Mouse (Mus musculus) ovary, postnatal 10 days (tissue): ENCODE data around the gene Meltf.
A peak's percentile ranks its signal among the peaks of the same experiment; 100 is the strongest.

Experiments
- DNase-seq: peaks from one replicate; pipeline ENCODE4 v3.0.0; 2022; ENCODE audit warnings: low spot score

Meltf gene

GRCm38 (mm10) chr16:31893396-31894141, 15.0 kb downstream of the Meltf start:
- DNase-seq: no peak

GRCm38 (mm10) chr16:31896971-31897774, 18.6 kb downstream of the Meltf start:
- DNase-seq: no peak

- DNase-seq: no peak
Measured at GRCm38 (mm10) chr16:31898546-31899326, 20.1 kb downstream of the Meltf start.

GRCm38 (mm10) chr16:31901886-31902285, 23.3 kb downstream of the Meltf start:
- DNase-seq: no peak

GRCm38 (mm10) chr16:31903239-31903638, 24.6 kb downstream of the Meltf start:
- DNase-seq: no peak

GRCm38 (mm10) chr16:31905331-31905730, 26.7 kb downstream of the Meltf start:
- DNase-seq: no peak

- no peak for DNase-seq
Measured at GRCm38 (mm10) chr16:31905891-31906825, 27.5 kb downstream of the Meltf start.

- no peak for DNase-seq
Measured at GRCm38 (mm10) chr16:31906896-31907295, 28.3 kb downstream of the Meltf start.

- no peak for DNase-seq
Measured at GRCm38 (mm10) chr16:31908959-31909358, 30.3 kb downstream of the Meltf start.

- DNase-seq: no peak
Measured at GRCm38 (mm10) chr16:31910281-31910847, 31.8 kb downstream of the Meltf start.

GRCm38 (mm10) chr16:31917776-31918175, 39.2 kb downstream of the Meltf start:
- DNase-seq: no peak

GRCm38 (mm10) chr16:31918248-31918724, 39.7 kb downstream of the Meltf start:
- peak; percentile 56 for DNase-seq

GRCm38 (mm10) chr16:31924368-31924767, 45.8 kb downstream of the Meltf start:
- no peak for DNase-seq

GRCm38 (mm10) chr16:31926091-31926490, 47.5 kb downstream of the Meltf start:
- DNase-seq: no peak

- no peak for DNase-seq
Measured at GRCm38 (mm10) chr16:31926547-31927182, 48.1 kb downstream of the Meltf start.

- DNase-seq: no peak
Measured at GRCm38 (mm10) chr16:31927412-31927811, 48.8 kb downstream of the Meltf start.

- no peak for DNase-seq
Measured at GRCm38 (mm10) chr16:31931330-31931729, 52.7 kb downstream of the Meltf start.

- DNase-seq: no peak
Measured at GRCm38 (mm10) chr16:31932255-31932654, 53.6 kb downstream of the Meltf start.

- peak; percentile 51 for DNase-seq
Measured at GRCm38 (mm10) chr16:31932840-31933697, 54.5 kb downstream of the Meltf start.
